Mouse (Mus musculus) liver, adult 2 months (tissue): ENCODE measurements around the gene Zbtb9.

ENCODE experiments used
- CTCF ChIP-seq: fragments of 200-500 bp; IDR thresholded peaks from 2 replicates; pipeline ENCODE4 v1.5.1; 2011; ENCODE audit warnings: low read depth, low read length, control low read depth
- POLR2A ChIP-seq: fragments of 200-500 bp; IDR thresholded peaks from 2 replicates; pipeline ENCODE4 v1.6.1; 2011; ENCODE audit warnings: low read length, control low read depth; ENCODE audit not compliant: insufficient read depth; ENCODE audit errors: extremely low read depth

- peak; percentile 87 for TF ChIP-seq CTCF
- no peak for TF ChIP-seq POLR2A
Measured at GRCm38 (mm10) chr17:27004431-27004830, 31.5 kb downstream of the Zbtb9 start.
